Mouse (Mus musculus): ENCODE data around the gene Tada2b. TPM values are rescaled to one million over a fixed set of nuclear protein-coding genes. Genes with fewer than 3 reads are reported as not detected.

Tada2b gene
- polyA plus RNA-seq, 1 experiment from 2014 or later, result 5.3 TPM

DNA sequence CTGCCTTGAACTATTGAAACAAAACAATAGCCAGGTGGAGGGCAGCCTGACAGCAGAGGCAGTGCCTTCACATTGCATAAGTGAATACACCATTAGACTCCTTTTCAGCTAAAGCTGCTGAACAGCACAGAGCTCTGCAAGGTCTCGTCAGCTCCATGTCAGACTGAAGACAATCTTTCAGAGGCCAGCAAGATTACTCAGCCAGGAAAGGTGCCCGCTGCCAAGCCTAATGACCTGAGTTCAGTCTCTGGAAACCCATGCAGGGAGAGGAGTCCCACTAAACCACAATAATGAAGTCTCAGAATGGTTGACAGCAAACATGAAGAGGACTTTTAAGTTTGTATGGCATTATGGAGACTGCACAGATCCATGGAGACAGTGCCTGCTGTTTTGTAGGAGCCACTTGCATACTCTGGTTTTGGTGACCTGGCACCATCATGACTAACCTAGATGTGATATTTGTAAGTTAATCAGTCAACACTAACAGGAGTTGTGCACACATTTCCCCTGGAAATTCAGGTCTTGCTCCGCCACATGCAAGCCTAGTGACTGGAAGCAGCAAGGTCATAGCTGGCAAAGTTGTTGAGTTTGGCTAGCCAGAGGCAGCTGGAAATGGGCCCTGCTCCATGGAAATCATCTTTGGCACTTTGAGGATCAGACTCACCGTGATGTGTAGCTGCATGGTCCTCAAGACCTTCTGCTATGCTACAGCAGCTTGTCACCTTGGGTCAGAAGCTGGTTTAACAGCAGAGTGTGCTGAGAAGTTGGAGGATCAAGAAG is 11.0 kb downstream of the Tada2b start:
- Histone ChIP-seq H3K27me3 (ENCODE audit: control insufficient read depth, insufficient read depth, low read length) (no peaks in the 10 kb centered on the region), H3K9me3 (ENCODE audit: control insufficient read depth, low read length) (no peaks in the 10 kb centered on the region), H3K4me3 (ENCODE audit: low read depth, low read length) (no peak overlapping the region), H3K27ac (ENCODE audit: low read depth, low read length) (no peak overlapping the region), H3K9ac (replicated peaks; ENCODE audit: low read depth, low read length) (no peak overlapping the region), H3K4me2 (ENCODE audit: low read depth, low read length) (no peak overlapping the region), H3K36me3 (ENCODE audit: control insufficient read depth, insufficient read depth, low read length) (peaks cover 25% of the 10 kb centered on the region), H3K4me1 (ENCODE audit: control insufficient read depth, insufficient read depth, low read length) (no peaks in the 10 kb centered on the region)
- WGBS, result 90% methylated on average over 4 of the region's 4 CpGs
- ATAC-seq (ENCODE audit: low read depth), result no peak

DNA sequence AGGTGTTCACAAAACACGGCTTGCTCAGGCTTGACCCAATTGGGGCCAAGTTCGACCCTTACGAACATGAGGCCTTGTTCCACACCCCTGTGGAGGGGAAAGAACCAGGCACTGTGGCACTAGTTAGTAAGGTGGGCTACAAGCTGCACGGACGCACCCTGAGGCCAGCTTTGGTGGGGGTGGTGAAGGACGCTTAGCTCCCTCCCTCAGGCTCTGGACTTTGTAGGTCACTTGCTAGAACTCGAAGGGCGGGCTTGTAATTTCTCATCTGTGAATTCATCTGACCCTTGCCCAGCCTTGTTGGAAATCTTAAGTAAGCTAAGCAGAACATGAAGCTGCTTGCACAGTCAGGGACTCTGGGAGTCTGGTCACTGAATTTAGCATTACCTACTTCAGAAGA is 12.9 kb downstream of the Tada2b start:
- Histone ChIP-seq H3K4me3 (ENCODE audit: low read depth, low read length) (no peak overlapping the region), H3K27me3 (ENCODE audit: control insufficient read depth, insufficient read depth, low read length) (no peaks in the 10 kb centered on the region), H3K9ac (replicated peaks; ENCODE audit: low read depth, low read length) (no peak overlapping the region), H3K36me3 (ENCODE audit: control insufficient read depth, insufficient read depth, low read length) (peaks cover 25% of the 10 kb centered on the region), H3K27ac (ENCODE audit: low read depth, low read length) (no peak overlapping the region), H3K4me1 (ENCODE audit: control insufficient read depth, insufficient read depth, low read length) (peaks cover 2% of the 10 kb centered on the region), H3K4me2 (ENCODE audit: low read depth, low read length) (no peak overlapping the region), H3K9me3 (ENCODE audit: control insufficient read depth, low read length) (no peaks in the 10 kb centered on the region)
- WGBS, result 95% methylated on average over 8 of the region's 8 CpGs
- no peak for ATAC-seq (ENCODE audit: low read depth)

DNA sequence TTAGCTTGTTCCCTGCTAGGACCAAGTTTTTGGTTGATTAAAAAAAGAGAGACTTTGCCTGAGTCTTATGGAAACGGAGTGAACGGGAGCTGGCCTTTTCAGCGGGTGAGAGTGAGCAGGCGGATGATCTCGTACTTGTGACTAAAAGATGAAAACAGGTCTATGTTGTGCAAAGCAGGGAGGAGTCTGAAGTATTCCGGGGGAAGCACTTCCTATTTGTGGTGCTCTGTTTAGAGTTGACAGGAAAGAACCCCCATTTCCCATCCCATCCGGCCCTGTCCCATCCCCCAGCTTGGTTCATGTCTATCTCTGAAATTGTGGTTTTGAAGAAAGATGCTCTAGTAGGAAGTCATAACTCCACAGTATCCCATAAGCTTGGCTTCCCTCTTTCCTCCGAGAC is 18.2 kb downstream of the Tada2b start:
- H3K4me1 ChIP-seq (ENCODE audit: control insufficient read depth, insufficient read depth, low read length), result peaks cover 10% of the 10 kb centered on the region

DNA sequence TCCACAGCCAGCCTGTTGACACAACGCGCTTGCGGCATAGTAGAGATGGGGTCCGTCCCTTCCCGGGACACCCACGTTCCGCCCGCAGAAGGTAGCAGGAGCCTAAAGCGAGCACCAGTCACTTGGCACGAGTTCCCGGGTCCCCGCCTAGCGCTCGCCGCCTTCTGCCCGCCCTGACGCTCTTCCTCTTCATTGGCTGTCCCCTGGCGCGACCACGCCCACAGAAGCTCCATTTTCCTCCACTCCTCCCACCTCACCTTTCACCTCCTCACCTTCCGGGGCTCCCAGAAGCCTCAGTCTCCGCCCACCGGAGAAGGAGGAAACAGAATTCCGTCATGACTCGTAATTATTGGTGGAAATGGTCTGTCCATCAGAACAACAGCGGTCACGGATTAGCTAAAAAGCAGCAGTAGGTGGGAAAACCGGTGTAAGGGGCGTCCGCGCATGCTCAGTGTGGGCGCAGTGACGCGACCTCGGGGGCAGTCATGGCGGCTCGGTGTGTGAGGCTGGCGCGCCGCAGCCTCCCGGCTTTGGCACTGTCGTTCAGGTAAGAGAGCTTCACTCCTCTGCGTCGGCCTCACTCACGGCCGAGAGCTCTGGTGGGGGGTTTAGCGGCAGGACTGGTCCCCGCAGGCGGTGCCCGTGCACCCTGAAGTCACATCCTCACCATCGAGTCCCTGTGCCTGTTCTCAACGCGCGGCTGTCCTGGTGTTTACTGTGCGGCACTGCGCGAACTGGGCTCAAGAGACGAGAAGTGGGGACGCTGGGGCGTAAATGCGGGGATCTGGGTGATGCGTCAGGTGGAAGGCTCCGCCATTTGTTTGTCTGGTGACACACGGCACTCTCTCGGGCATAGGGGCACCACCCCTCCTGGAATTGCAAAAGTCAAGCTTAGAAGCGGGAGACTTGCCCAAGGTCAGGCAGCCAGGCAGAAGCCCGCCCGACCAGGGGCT is 19.1 kb downstream of the Tada2b start, which contains the start of gene Grpel1:
Gene Grpel1, plus strand, starts transcription at position 290 of the 953 bp plus-strand sequence.
- no peaks in the 10 kb centered on the region for H3K9me3 ChIP-seq (ENCODE audit: control insufficient read depth, low read length)
- WGBS, result under 1% methylated on average over 68 of the region's 68 CpGs
- H3K36me3 ChIP-seq (ENCODE audit: control insufficient read depth, insufficient read depth, low read length), result 0 out of 2 replicates have a peak, but pooled peaks cover 3% of the 10 kb centered on the region
- ATAC-seq (ENCODE audit: low read depth), result peak; percentile 96
- peak within 1 kb of the TSS; percentile 96 for H3K4me3 ChIP-seq (ENCODE audit: low read depth, low read length)
- peak within 1 kb of the TSS; percentile 72 for H3K9ac ChIP-seq (replicated peaks; ENCODE audit: low read depth, low read length)
- peak within 1 kb of the TSS; percentile 76 for H3K27ac ChIP-seq (ENCODE audit: low read depth, low read length)
- H3K27me3 ChIP-seq (ENCODE audit: control insufficient read depth, insufficient read depth, low read length), result no peaks in the 10 kb centered on the region
- peak within 1 kb of the TSS; percentile 71 for H3K4me2 ChIP-seq (ENCODE audit: low read depth, low read length)
- peaks cover 10% of the 10 kb centered on the region for H3K4me1 ChIP-seq (ENCODE audit: control insufficient read depth, insufficient read depth, low read length)

More for the DNA sequence above, 18.2 kb downstream of the Tada2b start:
- H3K9me3 ChIP-seq (ENCODE audit: control insufficient read depth, low read length), result no peaks in the 10 kb centered on the region
- peaks cover 3% of the 10 kb centered on the region; the same call in 1 of the 2 replicates for H3K36me3 ChIP-seq (ENCODE audit: control insufficient read depth, insufficient read depth, low read length)
- H3K4me2 ChIP-seq (ENCODE audit: low read depth, low read length), result peak overlapping the region; percentile 71
- H3K9ac ChIP-seq (replicated peaks; ENCODE audit: low read depth, low read length), result peak overlapping the region; percentile 72; the same call in 1 of the 2 replicates
- no peak for ATAC-seq (ENCODE audit: low read depth)
- H3K4me3 ChIP-seq (ENCODE audit: low read depth, low read length), result peak overlapping the region; percentile 96
- WGBS, result 38% methylated on average over 8 of the region's 8 CpGs
- H3K27me3 ChIP-seq (ENCODE audit: control insufficient read depth, insufficient read depth, low read length), result no peaks in the 10 kb centered on the region
- no peak overlapping the region for H3K27ac ChIP-seq (ENCODE audit: low read depth, low read length)

DNA sequence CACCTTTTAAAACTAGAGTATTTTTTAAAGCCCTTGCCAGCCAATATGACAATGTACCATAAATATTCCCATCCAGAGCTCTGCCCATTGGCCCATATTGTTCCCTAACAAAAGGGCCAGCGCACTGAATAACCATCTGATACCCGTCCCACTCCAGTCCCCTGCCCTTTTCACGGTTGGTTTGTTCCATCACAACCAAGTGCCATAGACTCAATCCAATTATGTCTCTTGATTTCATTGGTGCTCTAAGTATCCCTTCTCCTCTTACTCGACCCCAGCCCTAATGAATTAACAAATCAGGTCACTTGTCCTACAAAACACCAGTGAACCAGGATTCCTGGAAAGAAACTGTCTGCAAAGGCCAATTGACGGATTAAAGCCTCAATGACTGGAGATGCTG is 20.7 kb downstream of the Tada2b start:
- no peaks in the 10 kb centered on the region for H3K9me3 ChIP-seq (ENCODE audit: control insufficient read depth, low read length)
- no peaks in the 10 kb centered on the region for H3K27me3 ChIP-seq (ENCODE audit: control insufficient read depth, insufficient read depth, low read length)
- no peak overlapping the region for H3K4me2 ChIP-seq (ENCODE audit: low read depth, low read length)
- H3K27ac ChIP-seq (ENCODE audit: low read depth, low read length), result no peak overlapping the region
- no peaks in the 10 kb centered on the region for H3K36me3 ChIP-seq (ENCODE audit: control insufficient read depth, insufficient read depth, low read length)
- peaks cover 10% of the 10 kb centered on the region for H3K4me1 ChIP-seq (ENCODE audit: control insufficient read depth, insufficient read depth, low read length)
- H3K9ac ChIP-seq (replicated peaks; ENCODE audit: low read depth, low read length), result no peak overlapping the region
- H3K4me3 ChIP-seq (ENCODE audit: low read depth, low read length), result no peak overlapping the region
- no peak for ATAC-seq (ENCODE audit: low read depth)
- WGBS, result 20% methylated on average over 5 of the region's 5 CpGs

DNA sequence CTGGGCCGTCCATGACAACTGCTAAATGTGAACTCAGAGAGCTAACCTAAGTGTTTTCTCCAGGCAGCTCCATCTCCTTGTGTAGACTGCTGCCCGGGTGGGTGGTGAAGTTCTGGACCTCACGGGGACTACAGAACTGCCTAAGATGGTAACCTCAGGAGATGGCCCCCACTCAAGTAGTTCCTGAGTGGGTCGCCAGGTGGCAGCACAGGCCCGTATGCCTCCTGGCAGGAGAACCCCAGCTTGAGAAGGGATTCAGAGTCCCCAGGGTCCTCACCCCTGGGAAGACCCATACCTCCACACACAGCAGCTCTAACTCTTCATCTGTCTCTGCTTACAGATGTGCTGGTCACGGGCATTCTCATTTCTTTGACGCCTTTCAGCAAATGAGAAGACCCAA is 21.3 kb downstream of the Tada2b start:
- no peaks in the 10 kb centered on the region for H3K36me3 ChIP-seq (ENCODE audit: control insufficient read depth, insufficient read depth, low read length)
- H3K4me3 ChIP-seq (ENCODE audit: low read depth, low read length), result no peak overlapping the region
- WGBS, result 18% methylated on average over 7 of the region's 7 CpGs
- H3K9me3 ChIP-seq (ENCODE audit: control insufficient read depth, low read length), result no peaks in the 10 kb centered on the region
- H3K4me1 ChIP-seq (ENCODE audit: control insufficient read depth, insufficient read depth, low read length), result peaks cover 10% of the 10 kb centered on the region
- H3K27ac ChIP-seq (ENCODE audit: low read depth, low read length), result no peak overlapping the region
- H3K4me2 ChIP-seq (ENCODE audit: low read depth, low read length), result no peak overlapping the region
- H3K27me3 ChIP-seq (ENCODE audit: control insufficient read depth, insufficient read depth, low read length), result no peaks in the 10 kb centered on the region
- H3K9ac ChIP-seq (replicated peaks; ENCODE audit: low read depth, low read length), result no peak overlapping the region
- ATAC-seq (ENCODE audit: low read depth), result no peak

DNA sequence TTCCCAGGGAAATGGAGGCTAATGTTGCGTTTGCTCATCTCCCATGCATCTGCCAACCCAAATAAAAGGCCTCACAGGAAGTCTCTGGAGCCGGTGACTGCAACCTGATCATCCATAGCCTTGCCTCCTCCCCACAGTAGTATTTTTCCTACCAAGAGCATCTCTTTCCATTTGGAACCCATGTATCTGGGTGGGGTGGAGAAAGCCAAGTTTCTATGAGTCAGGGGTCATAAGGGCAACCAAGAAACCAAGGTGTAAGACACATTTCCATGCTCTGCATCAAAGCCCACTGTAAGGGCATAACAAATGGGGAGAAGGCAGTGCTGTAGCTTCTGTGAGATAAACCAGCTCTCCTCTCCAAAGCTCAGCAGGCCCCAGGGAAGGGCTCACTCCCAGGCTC is 22.9 kb downstream of the Tada2b start:
- H3K9me3 ChIP-seq (ENCODE audit: control insufficient read depth, low read length), result no peaks in the 10 kb centered on the region
- peaks cover 8% of the 10 kb centered on the region for H3K4me1 ChIP-seq (ENCODE audit: control insufficient read depth, insufficient read depth, low read length)
- H3K4me2 ChIP-seq (ENCODE audit: low read depth, low read length), result no peak overlapping the region
- H3K36me3 ChIP-seq (ENCODE audit: control insufficient read depth, insufficient read depth, low read length), result no peaks in the 10 kb centered on the region
- 72% methylated on average over 2 of the region's 2 CpGs for WGBS
- H3K27ac ChIP-seq (ENCODE audit: low read depth, low read length), result no peak overlapping the region
- no peak for ATAC-seq (ENCODE audit: low read depth)
- no peak overlapping the region for H3K9ac ChIP-seq (replicated peaks; ENCODE audit: low read depth, low read length)
- H3K27me3 ChIP-seq (ENCODE audit: control insufficient read depth, insufficient read depth, low read length), result no peaks in the 10 kb centered on the region
- no peak overlapping the region for H3K4me3 ChIP-seq (ENCODE audit: low read depth, low read length)

DNA sequence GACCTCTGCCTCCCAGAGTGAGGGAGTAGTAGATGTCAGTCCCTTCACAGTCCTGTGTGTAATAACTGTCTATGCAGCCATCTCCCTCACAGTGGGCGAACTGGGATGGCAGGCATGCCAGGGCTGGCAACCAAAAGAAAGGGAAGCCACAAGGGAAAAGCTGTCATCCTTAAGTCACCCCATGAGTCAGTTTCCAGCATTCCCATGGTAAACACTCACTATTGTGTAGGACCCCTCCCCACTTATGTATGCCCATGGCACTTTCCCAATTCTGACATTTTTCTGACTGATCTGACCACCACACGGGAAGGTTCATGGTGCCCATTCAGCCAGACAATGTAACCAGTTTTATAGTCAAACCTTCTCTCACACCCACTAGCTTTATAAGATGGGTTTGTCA is 23.4 kb downstream of the Tada2b start:
- 89% methylated on average over 2 of the region's 2 CpGs for WGBS
- H3K27ac ChIP-seq (ENCODE audit: low read depth, low read length), result no peak overlapping the region

DNA sequence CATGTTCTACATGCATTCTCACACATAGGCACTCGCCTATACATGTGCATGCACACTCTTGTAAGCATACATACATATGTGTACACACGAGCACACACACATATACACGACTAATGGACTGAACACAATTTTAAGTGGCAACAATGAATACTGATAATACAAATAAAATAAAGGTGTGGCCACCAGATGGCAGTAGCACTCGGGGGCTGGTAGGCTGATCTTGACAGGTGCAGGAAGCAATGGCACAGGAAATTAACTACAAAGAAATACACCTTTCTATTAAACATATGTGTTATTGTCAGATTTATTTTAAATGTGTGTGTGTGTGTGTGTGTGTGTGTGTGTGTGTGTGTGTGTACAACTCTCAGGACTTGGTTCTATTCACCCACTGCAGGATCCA is 25.2 kb downstream of the Tada2b start:
- Histone ChIP-seq H3K4me2 (ENCODE audit: low read depth, low read length) (no peak overlapping the region), H3K9me3 (ENCODE audit: control insufficient read depth, low read length) (no peaks in the 10 kb centered on the region), H3K9ac (replicated peaks; ENCODE audit: low read depth, low read length) (no peak overlapping the region), H3K27me3 (ENCODE audit: control insufficient read depth, insufficient read depth, low read length) (no peaks in the 10 kb centered on the region), H3K36me3 (ENCODE audit: control insufficient read depth, insufficient read depth, low read length) (no peaks in the 10 kb centered on the region), H3K27ac (ENCODE audit: low read depth, low read length) (no peak overlapping the region), H3K4me3 (ENCODE audit: low read depth, low read length) (no peak overlapping the region), H3K4me1 (ENCODE audit: control insufficient read depth, insufficient read depth, low read length) (no peaks in the 10 kb centered on the region)
- WGBS, result 17% methylated on average over 4 of the region's 4 CpGs
- ATAC-seq (ENCODE audit: low read depth), result no peak

More for the DNA sequence above, 23.4 kb downstream of the Tada2b start:
- Histone ChIP-seq H3K36me3 (ENCODE audit: control insufficient read depth, insufficient read depth, low read length) (no peaks in the 10 kb centered on the region), H3K4me3 (ENCODE audit: low read depth, low read length) (no peak overlapping the region), H3K4me2 (ENCODE audit: low read depth, low read length) (no peak overlapping the region), H3K9me3 (ENCODE audit: control insufficient read depth, low read length) (no peaks in the 10 kb centered on the region), H3K9ac (replicated peaks; ENCODE audit: low read depth, low read length) (no peak overlapping the region), H3K27me3 (ENCODE audit: control insufficient read depth, insufficient read depth, low read length) (no peaks in the 10 kb centered on the region), H3K4me1 (ENCODE audit: control insufficient read depth, insufficient read depth, low read length) (peaks cover 3% of the 10 kb centered on the region)
- no peak for ATAC-seq (ENCODE audit: low read depth)
